Mouse (Mus musculus) liver, adult 2 months (tissue): ENCODE results near the gene Ogg1. TPM values are rescaled to one million over a fixed set of nuclear protein-coding genes. Genes with fewer than 3 reads are reported as not detected.
A peak's percentile ranks its signal among the peaks of the same experiment; 100 is the strongest.

Experiments
- DNase-seq: peaks from one replicate; pipeline ENCODE4 v3.0.0-alpha.2; 2011; ENCODE audit warnings: low read depth, low spot score; ENCODE audit errors: extremely low read depth
- H3K27ac ChIP-seq: fragments of 200-500 bp; replicated peaks from 2 replicates; pipeline ENCODE4 v1.5.1; 2012; ENCODE audit warnings: low read depth, mild to moderate bottlenecking, control low read depth, inconsistent platforms, low read length; ENCODE audit not compliant: insufficient read depth
- H3K27me3 ChIP-seq: fragments of 200-500 bp; 2 replicates; pipeline ENCODE4 v1.6.1; 2012; ENCODE audit warnings: mild to moderate bottlenecking, moderate library complexity, low read length, inconsistent platforms; ENCODE audit not compliant: control insufficient read depth, insufficient read depth
- H3K36me3 ChIP-seq: fragments of 200-500 bp; 2 replicates; pipeline ENCODE4 v1.6.1; 2012; ENCODE audit warnings: low read length, inconsistent platforms; ENCODE audit not compliant: control insufficient read depth, insufficient read depth
- H3K4me1 ChIP-seq: fragments of 200-500 bp; 2 replicates; pipeline ENCODE4 v1.6.1; 2011; ENCODE audit warnings: low read length; ENCODE audit not compliant: control insufficient read depth, insufficient read depth
- H3K4me3 ChIP-seq: fragments of 200-500 bp; 2 replicates; pipeline ENCODE4 v1.5.1; 2011; ENCODE audit warnings: low read depth, mild to moderate bottlenecking, control low read depth, low read length, moderate library complexity; ENCODE audit not compliant: insufficient read depth
- H3K79me2 ChIP-seq: fragments of 200-500 bp; 2 replicates; pipeline ENCODE4 v1.6.1; 2012; ENCODE audit warnings: inconsistent platforms, mild to moderate bottlenecking, low read length, moderate library complexity; ENCODE audit not compliant: control insufficient read depth, insufficient read depth
- H3K9ac ChIP-seq: fragments of 200-500 bp; 2 replicates; pipeline ENCODE4 v1.6.1; 2012; ENCODE audit warnings: low read depth, mild to moderate bottlenecking, control low read depth, inconsistent platforms, low read length
- CTCF ChIP-seq: fragments of 200-500 bp; IDR thresholded peaks from 2 replicates; pipeline ENCODE4 v1.5.1; 2011; ENCODE audit warnings: low read depth, low read length, control low read depth
- POLR2A ChIP-seq: fragments of 200-500 bp; IDR thresholded peaks from 2 replicates; pipeline ENCODE4 v1.6.1; 2011; ENCODE audit warnings: low read length, control low read depth; ENCODE audit not compliant: insufficient read depth; ENCODE audit errors: extremely low read depth
- WGBS: fragments of 180-500 bp; shearing (Covaris S2); methylation state at CpG from one replicate; pipeline ENCODE4 v1.1.7; 2018; 5-methylcytosine and 5-hydroxymethylcytosine counted together
- polyA plus RNA-seq: library from polyadenylated mRNA; depleted of rRNA; stranded (reverse); fragments of >200 nt; gene quantifications from 2 replicates; pipeline ENCODE4 v1.2.3, GENCODE M21; 2012; rRNA removed
- total RNA-seq: library from RNA; depleted of rRNA; stranded (reverse); fragments of >200 nt; gene quantifications from 2 replicates; pipeline ENCODE4 v1.2.3, GENCODE M21; 2014; rRNA removed

Gene Ogg1
- total RNA-seq (4.8 and 5.0 TPM in 2 replicates), polyA plus RNA-seq (9.2 and 10.4 TPM in 2 replicates)

- Histone ChIP-seq H3K9ac (peak within 1 kb of the TSS; percentile 75), H3K27ac (peak within 1 kb of the TSS; percentile 76), H3K4me3 (peak within 1 kb of the TSS; percentile 64), H3K27me3 (no peaks in the 10 kb centered on the region), H3K36me3 (peaks cover 29% of the 10 kb centered on the region), H3K79me2 (no peaks in the 10 kb centered on the region), H3K4me1 (peaks cover 2% of the 10 kb centered on the region)
- peak; percentile 88 for TF ChIP-seq POLR2A
- no peak for TF ChIP-seq CTCF
- DNase-seq, result peak; percentile 98
- under 1% methylated on average over 52 of the region's 52 CpGs for WGBS
These were observed at the start of gene Ogg1 for GRCm38 (mm10) chr6:113326533-113327315. TSS of gene Ogg1 (plus strand) at chr6:113326972.

- no peak overlapping the region for H3K9ac ChIP-seq
- H3K4me3 ChIP-seq, result no peak overlapping the region
- peaks cover 6% of the 10 kb centered on the region for H3K36me3 ChIP-seq
- no peak overlapping the region for H3K27ac ChIP-seq
- H3K4me1 ChIP-seq, result no peaks in the 10 kb centered on the region
- WGBS, result 62% methylated on average over 6 of the region's 6 CpGs
- no peaks in the 10 kb centered on the region for H3K79me2 ChIP-seq
- no peak for DNase-seq
- peaks cover 7% of the 10 kb centered on the region; the same call in 1 of the 2 replicates for H3K27me3 ChIP-seq
- TF ChIP-seq POLR2A (no peak), CTCF (no peak)
These were observed 45.1 kb upstream of the Ogg1 start for GRCm38 (mm10) chr6:113281676-113282075.

- no peak for DNase-seq
- no peak within 1 kb of the TSS for H3K27ac ChIP-seq
- peaks cover 6% of the 10 kb centered on the region for H3K36me3 ChIP-seq
- H3K27me3 ChIP-seq, result peaks cover 7% of the 10 kb centered on the region; the same call in 1 of the 2 replicates
- H3K4me1 ChIP-seq, result no peaks in the 10 kb centered on the region
- no peaks in the 10 kb centered on the region for H3K79me2 ChIP-seq
- no peak within 1 kb of the TSS for H3K9ac ChIP-seq
- TF ChIP-seq CTCF, result no peak
- no peak for TF ChIP-seq POLR2A
- no peak within 1 kb of the TSS for H3K4me3 ChIP-seq
- WGBS, result 5% methylated on average over 37 of the region's 37 CpGs
These were observed 44.5 kb upstream of the Ogg1 start, which contains the start of gene Cpne9 for GRCm38 (mm10) chr6:113282101-113282802. TSS of gene Cpne9 (plus strand) at chr6:113282307.

GRCm38 (mm10) chr6:113282969-113283368 lies 43.8 kb upstream of the Ogg1 start:
- Histone ChIP-seq H3K79me2 (no peaks in the 10 kb centered on the region), H3K4me3 (no peak overlapping the region), H3K9ac (no peak overlapping the region), H3K36me3 (peaks cover 6% of the 10 kb centered on the region), H3K4me1 (no peaks in the 10 kb centered on the region), H3K27me3 (peaks cover 7% of the 10 kb centered on the region; the same call in 1 of the 2 replicates), H3K27ac (no peak overlapping the region)
- 3% methylated on average over 22 of the region's 22 CpGs for WGBS
- no peak for DNase-seq
- no peak for TF ChIP-seq CTCF
- TF ChIP-seq POLR2A, result no peak

- 15% methylated on average over 6 of the region's 6 CpGs for WGBS
- TF ChIP-seq POLR2A (no peak), CTCF (no peak)
- H3K27me3 ChIP-seq, result peaks cover 7% of the 10 kb centered on the region; the same call in 1 of the 2 replicates
These were observed 43.3 kb upstream of the Ogg1 start for GRCm38 (mm10) chr6:113283500-113283899.

More at GRCm38 (mm10) chr6:113283500-113283899, 43.3 kb upstream of the Ogg1 start:
- no peak overlapping the region for H3K4me3 ChIP-seq
- no peaks in the 10 kb centered on the region for H3K4me1 ChIP-seq
- no peak overlapping the region for H3K9ac ChIP-seq
- peaks cover 6% of the 10 kb centered on the region for H3K36me3 ChIP-seq
- H3K27ac ChIP-seq, result no peak overlapping the region
- DNase-seq, result no peak
- no peaks in the 10 kb centered on the region for H3K79me2 ChIP-seq
